Mouse (Mus musculus) hindbrain, embryonic 11.5 days (tissue): ENCODE data around the gene Nkd1. TPM values are rescaled to one million over a fixed set of nuclear protein-coding genes. Genes with fewer than 3 reads are reported as not detected.

ENCODE experiments used
- ATAC-seq: fragments of 200-750 bp; cut with Nextera tagmentation; 2 replicates; pipeline ENCODE4 v1.8.0; 2017; ENCODE audit warnings: mild to moderate bottlenecking, moderate TSS enrichment, moderate library complexity; ENCODE audit not compliant: low FRiP score
- DNase-seq: peaks from one replicate; pipeline ENCODE4 v3.0.0-alpha.2; 2015; ENCODE audit warnings: low spot score
- H3K27ac ChIP-seq: fragments of 300-500 bp; sonication (generic); 2 replicates; pipeline ENCODE4 v1.5.1; 2014; ENCODE audit warnings: mild to moderate bottlenecking, low read depth, low read length
- H3K27me3 ChIP-seq: fragments of 300-500 bp; sonication (generic); 2 replicates; pipeline ENCODE4 v1.6.1; 2014; ENCODE audit warnings: mild to moderate bottlenecking, low read length, moderate library complexity, mixed read lengths; ENCODE audit not compliant: control insufficient read depth, insufficient read depth
- H3K36me3 ChIP-seq: fragments of 300-500 bp; sonication (generic); 2 replicates; pipeline ENCODE4 v1.6.1; 2014; ENCODE audit warnings: mild to moderate bottlenecking, low read length, moderate library complexity, mixed read lengths; ENCODE audit not compliant: control insufficient read depth, insufficient read depth
- H3K4me1 ChIP-seq: fragments of 300-500 bp; sonication (generic); replicated peaks from 2 replicates; pipeline ENCODE4 v1.6.1; 2014; ENCODE audit warnings: low read length, mixed read lengths; ENCODE audit not compliant: control insufficient read depth, insufficient read depth
- H3K4me2 ChIP-seq: fragments of 300-500 bp; sonication (generic); replicated peaks from 2 replicates; pipeline ENCODE4 v1.6.1; 2014; ENCODE audit warnings: mild to moderate bottlenecking, low read depth, low read length
- H3K4me3 ChIP-seq: fragments of 300-500 bp; sonication (generic); 2 replicates; pipeline ENCODE4 v1.5.1; 2014; ENCODE audit warnings: low read depth, low read length
- H3K9ac ChIP-seq: fragments of 300-500 bp; sonication (generic); 2 replicates; pipeline ENCODE4 v1.6.1; 2014; ENCODE audit warnings: low read depth, low read length
- H3K9me3 ChIP-seq: fragments of 300-500 bp; sonication (generic); 2 replicates; pipeline ENCODE4 v1.6.1; 2016; ENCODE audit warnings: low read length; ENCODE audit not compliant: control insufficient read depth
- WGBS: fragments of 180-500 bp; shearing (Covaris S2); extraction: QIAGEN DNeasy Blood & Tissue Kit; methylation state at CpG from one replicate; pipeline ENCODE4 v1.1.7; 2014; 5-methylcytosine and 5-hydroxymethylcytosine counted together
- polyA plus RNA-seq: library from polyadenylated mRNA; unstranded; fragments of >200 nt; fragmentation: Nextera tagmentation; extraction: Ambion mirVana; gene quantifications from 2 replicates; pipeline ENCODE4 v1.2.1, GENCODE M21; 2014

Gene Nkd1
- polyA plus RNA-seq, 1 experiment from 2014 or later = 89.8 TPM

- Histone ChIP-seq H3K4me3 (no peak overlapping the region), H3K9ac (no peak overlapping the region), H3K4me2 (no peak overlapping the region), H3K27me3 (no peaks in the 10 kb centered on the region), H3K27ac (no peak overlapping the region), H3K9me3 (no peaks in the 10 kb centered on the region), H3K36me3 (no peaks in the 10 kb centered on the region), H3K4me1 (no peaks in the 10 kb centered on the region; the same call in 1 of the 2 replicates)
- ATAC-seq (no peak), DNase-seq (peak; percentile 43)
- 74% methylated on average over 13 of the region's 13 CpGs for WGBS
These were observed 46.4 kb downstream of the Nkd1 start for GRCm38 (mm10) chr8:88567314-88568121.

- 95% methylated on average over 3 of the region's 3 CpGs for WGBS
- Histone ChIP-seq H3K4me2 (no peak overlapping the region), H3K9ac (no peak overlapping the region), H3K27ac (no peak overlapping the region), H3K36me3 (no peaks in the 10 kb centered on the region), H3K4me3 (no peak overlapping the region), H3K4me1 (no peaks in the 10 kb centered on the region; the same call in 1 of the 2 replicates), H3K9me3 (no peaks in the 10 kb centered on the region), H3K27me3 (no peaks in the 10 kb centered on the region)
- no peak for DNase-seq
- no peak for ATAC-seq
These were observed 47.1 kb downstream of the Nkd1 start for GRCm38 (mm10) chr8:88568211-88568610.

GRCm38 (mm10) chr8:88569366-88569765 lies 48.2 kb downstream of the Nkd1 start:
- no peak for DNase-seq
- H3K27ac ChIP-seq = no peak overlapping the region
- WGBS = 77% methylated on average over 7 of the region's 7 CpGs
- no peaks in the 10 kb centered on the region for H3K27me3 ChIP-seq
- no peak overlapping the region for H3K4me3 ChIP-seq
- no peaks in the 10 kb centered on the region for H3K36me3 ChIP-seq
- no peaks in the 10 kb centered on the region; the same call in 1 of the 2 replicates for H3K4me1 ChIP-seq
- no peak overlapping the region for H3K9ac ChIP-seq
- ATAC-seq = no peak
- no peak overlapping the region for H3K4me2 ChIP-seq
- H3K9me3 ChIP-seq = no peaks in the 10 kb centered on the region

- 39% methylated on average over 10 of the region's 10 CpGs for WGBS
- Histone ChIP-seq H3K4me2 (no peak overlapping the region), H3K9ac (no peak overlapping the region), H3K27ac (no peak overlapping the region), H3K36me3 (no peaks in the 10 kb centered on the region), H3K27me3 (no peaks in the 10 kb centered on the region), H3K4me3 (no peak overlapping the region), H3K9me3 (no peaks in the 10 kb centered on the region), H3K4me1 (no peaks in the 10 kb centered on the region)
- DNase-seq (peak; percentile 26), ATAC-seq (no peak)
These were observed 49.3 kb downstream of the Nkd1 start for GRCm38 (mm10) chr8:88570293-88570998.

GRCm38 (mm10) chr8:88571434-88572184 lies 50.5 kb downstream of the Nkd1 start:
- no peaks in the 10 kb centered on the region for H3K36me3 ChIP-seq
- no peaks in the 10 kb centered on the region for H3K27me3 ChIP-seq
- DNase-seq (no peak), ATAC-seq (no peak)
- no peak overlapping the region for H3K9ac ChIP-seq
- no peaks in the 10 kb centered on the region for H3K4me1 ChIP-seq
- H3K4me2 ChIP-seq = no peak overlapping the region
- H3K9me3 ChIP-seq = no peaks in the 10 kb centered on the region
- no peak overlapping the region for H3K27ac ChIP-seq
- 85% methylated on average over 14 of the region's 14 CpGs for WGBS
- no peak overlapping the region for H3K4me3 ChIP-seq

GRCm38 (mm10) chr8:88572185-88572909 lies 51.2 kb downstream of the Nkd1 start:
- WGBS = 88% methylated on average over 12 of the region's 12 CpGs
- no peak for DNase-seq
- Histone ChIP-seq H3K36me3 (no peaks in the 10 kb centered on the region), H3K4me2 (no peak overlapping the region), H3K27me3 (no peaks in the 10 kb centered on the region), H3K4me1 (no peaks in the 10 kb centered on the region), H3K9ac (no peak overlapping the region), H3K9me3 (no peaks in the 10 kb centered on the region), H3K27ac (no peak overlapping the region), H3K4me3 (no peak overlapping the region)
- ATAC-seq = no peak

- H3K9me3 ChIP-seq = no peaks in the 10 kb centered on the region
- H3K36me3 ChIP-seq = no peaks in the 10 kb centered on the region
- no peak for DNase-seq
- ATAC-seq = no peak
- no peak overlapping the region for H3K4me2 ChIP-seq
- H3K27me3 ChIP-seq = no peaks in the 10 kb centered on the region
- H3K4me1 ChIP-seq = no peaks in the 10 kb centered on the region
- WGBS = 92% methylated on average over 14 of the region's 14 CpGs
- H3K27ac ChIP-seq = no peak overlapping the region
- H3K4me3 ChIP-seq = no peak overlapping the region
- H3K9ac ChIP-seq = no peak overlapping the region
These were observed 51.9 kb downstream of the Nkd1 start for GRCm38 (mm10) chr8:88572941-88573645.

- 79% methylated on average over 5 of the region's 5 CpGs for WGBS
- Histone ChIP-seq H3K4me2 (no peak overlapping the region), H3K9me3 (no peaks in the 10 kb centered on the region), H3K4me3 (no peak overlapping the region), H3K9ac (no peak overlapping the region), H3K27ac (no peak overlapping the region), H3K36me3 (no peaks in the 10 kb centered on the region), H3K27me3 (no peaks in the 10 kb centered on the region), H3K4me1 (no peaks in the 10 kb centered on the region; the same call in 1 of the 2 replicates)
- DNase-seq (no peak), ATAC-seq (no peak)
These were observed 53.8 kb downstream of the Nkd1 start for GRCm38 (mm10) chr8:88574975-88575374.
